Mouse (Mus musculus): ENCODE data around the gene Srek1ip1.

DNA sequence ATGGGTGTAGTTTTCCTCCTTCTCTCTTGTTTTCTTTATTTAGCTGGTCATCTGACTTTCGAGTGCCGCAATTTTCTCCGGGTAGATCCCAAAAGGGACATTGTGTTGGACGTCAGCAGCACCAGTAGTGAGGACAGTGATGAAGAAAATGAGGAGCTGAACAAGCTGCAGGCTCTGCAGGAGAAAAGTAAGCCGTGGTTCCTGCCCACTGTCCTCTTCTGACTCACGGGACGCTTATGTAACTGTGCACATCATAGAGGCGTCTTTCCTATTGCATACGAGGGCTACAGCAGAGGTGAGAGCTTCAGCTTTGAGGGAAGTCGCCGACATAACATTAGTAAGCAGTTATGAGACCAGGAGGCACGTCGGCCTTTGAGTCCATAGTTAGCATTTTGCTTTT is 40.5 kb downstream of the Srek1ip1 start:
- TF ChIP-seq TAL1 (IDR thresholded peaks at IDR 0.05; ENCODE audit: low read length) (no peak), POLR2A (IDR thresholded peaks at IDR 0.05; ENCODE audit: control insufficient read depth in 1 of 2, insufficient read depth in 1 of 2, low read depth in 1 of 2, low read length in 2 of 2, poor library complexity in 1 of 2) (no peak), CTCF (IDR thresholded peaks at IDR 0.05 in 2 of 3, conservative IDR thresholded peaks at IDR 0.05 in 1 of 3; ENCODE audit: control insufficient read depth in 1 of 3, insufficient read depth in 1 of 3, low read depth in 2 of 3, low read length in 3 of 3, poor library complexity in 1 of 3, severe bottlenecking in 1 of 3) (no peak), E2F4 (IDR thresholded peaks at IDR 0.05; ENCODE audit: borderline replicate concordance, low read depth, low read length) (no peak), CHD2 (IDR thresholded peaks at IDR 0.05; ENCODE audit: low read length) (no peak), GATA1 (IDR thresholded peaks at IDR 0.05; ENCODE audit: low read depth, low read length) (no peak), MAX (IDR thresholded peaks at IDR 0.05; ENCODE audit: low read length) (no peak)
